Mouse (Mus musculus): ENCODE measurements around the gene Pitx1.

Gene Pitx1

GRCm38 (mm10) chr13:55830833-55831721 is 4.9 kb downstream of the Pitx1 start:
- in situ Hi-C loops (cut with MboI, MseI), result no loop called here

- in situ Hi-C loops (cut with MboI, MseI), result no loop called here
Measured at GRCm38 (mm10) chr13:55830081-55830832, 5.7 kb downstream of the Pitx1 start.

- in situ Hi-C loops (cut with MboI, MseI), result no loop called here
Measured at GRCm38 (mm10) chr13:55829018-55829655, 6.9 kb downstream of the Pitx1 start.

- in situ Hi-C loops (cut with MboI, MseI), result no loop called here
Measured at GRCm38 (mm10) chr13:55828141-55829017, 7.6 kb downstream of the Pitx1 start.

- in situ Hi-C loops (cut with MboI, MseI), result no loop called here
Measured at GRCm38 (mm10) chr13:55827679-55828140, 8.3 kb downstream of the Pitx1 start.

- in situ Hi-C loops (cut with MboI, MseI), result no loop called here
Measured at GRCm38 (mm10) chr13:55826796-55827678, 9.0 kb downstream of the Pitx1 start.

GRCm38 (mm10) chr13:55826008-55826671 is 9.9 kb downstream of the Pitx1 start:
- in situ Hi-C loops (cut with MboI, MseI), result no loop called here

- in situ Hi-C loops (cut with MboI, MseI), result no loop called here
Measured at GRCm38 (mm10) chr13:55825245-55825681, 10.7 kb downstream of the Pitx1 start.

GRCm38 (mm10) chr13:55824151-55824945 is 11.6 kb downstream of the Pitx1 start:
- in situ Hi-C loops (cut with MboI, MseI), result no loop called here

GRCm38 (mm10) chr13:55822499-55822898 is 13.5 kb downstream of the Pitx1 start:
- in situ Hi-C loops (cut with MboI, MseI), result no loop called here

GRCm38 (mm10) chr13:55814834-55815233 is 21.2 kb downstream of the Pitx1 start:
- in situ Hi-C loops (cut with MboI, MseI), result no loop called here

GRCm38 (mm10) chr13:55813490-55814016 is 22.4 kb downstream of the Pitx1 start:
- in situ Hi-C loops (cut with MboI, MseI), result no loop called here

- in situ Hi-C loops (cut with MboI, MseI), result no loop called here
Measured at GRCm38 (mm10) chr13:55810947-55811346, 25.0 kb downstream of the Pitx1 start.

GRCm38 (mm10) chr13:55809707-55810106 is 26.3 kb downstream of the Pitx1 start:
- in situ Hi-C loops (cut with MboI, MseI), result no loop called here

GRCm38 (mm10) chr13:55809041-55809623 is 26.9 kb downstream of the Pitx1 start:
- in situ Hi-C loops (cut with MboI, MseI), result no loop called here

GRCm38 (mm10) chr13:55803973-55804372 is 32.0 kb downstream of the Pitx1 start:
- in situ Hi-C loops (cut with MboI, MseI), result no loop called here

- in situ Hi-C loops (cut with MboI, MseI), result no loop called here
Measured at GRCm38 (mm10) chr13:55801246-55801645, 34.7 kb downstream of the Pitx1 start.

- in situ Hi-C loops (cut with MboI, MseI), result no loop called here
Measured at GRCm38 (mm10) chr13:55786120-55786519, 49.9 kb downstream of the Pitx1 start.

All from T-helper 1 cell (primary cell).